In the genomic region with DNA sequence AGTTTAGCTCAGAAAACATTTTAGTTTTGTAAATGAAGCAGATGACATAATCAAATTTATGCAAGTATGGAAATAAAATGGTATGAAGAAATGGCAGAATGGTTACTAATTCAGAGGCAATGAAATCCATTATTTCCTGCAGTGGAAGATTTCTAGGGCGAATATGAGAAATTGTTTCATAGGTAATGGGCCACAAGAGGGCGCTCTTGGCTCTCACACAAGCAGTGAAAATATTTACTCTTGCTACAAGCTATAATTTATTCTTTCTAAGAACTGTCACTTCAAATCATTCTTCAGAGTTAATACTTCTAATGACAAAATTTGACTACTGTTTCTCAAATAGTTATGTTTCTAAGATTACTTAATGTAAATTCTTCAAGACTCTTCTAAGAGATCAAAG, we compare ENCODE assay signal across 9 mouse cellular contexts.
DNase-seq lines count a peak whose midpoint lies in the region; ATAC-seq and TF ChIP-seq lines count a peak whose summit lies in the region.
"Had no signal": no experiment of that assay in that cellular context is flagged by ENCODE, and none has a peak within 500 bp of the region (broad histone marks: within the 10 kb centered on the region; RNA-seq: fewer than 3 reads in every experiment).

No protein-coding gene starts in this region.

- TF ChIP-seq POLR2A in liver, adult 2 months (IDR thresholded peaks at IDR 0.05; ENCODE audit: extremely low read depth, insufficient read depth, low read length) = no peak

- H3K4me3 ChIP-seq in liver, adult 2 months (ENCODE audit: insufficient read depth, low read depth, low read length) = no peak overlapping the region
- H3K4me3 ChIP-seq in liver, embryonic 11.5 days (ENCODE audit: low read depth, low read length) = no peak overlapping the region
- H3K4me3 ChIP-seq in limb, embryonic 11.5 days (ENCODE audit: low read depth, low read length) = no peak overlapping the region

- no peaks in the 10 kb centered on the region for H3K27me3 ChIP-seq in liver, adult 2 months (ENCODE audit: control insufficient read depth, insufficient read depth, low read length)
- H3K27me3 ChIP-seq in liver, embryonic 11.5 days (replicated peaks; ENCODE audit: control insufficient read depth, insufficient read depth, low read length) = no peaks in the 10 kb centered on the region
- H3K27me3 ChIP-seq in limb, embryonic 11.5 days (ENCODE audit: control insufficient read depth, insufficient read depth, low read length) = no peaks in the 10 kb centered on the region

- H3K9ac ChIP-seq in liver, adult 2 months (ENCODE audit: low read depth, low read length) = no peak overlapping the region
- no peak overlapping the region for H3K9ac ChIP-seq in liver, embryonic 11.5 days (ENCODE audit: low read depth, low read length)
- H3K9ac ChIP-seq in limb, embryonic 11.5 days (ENCODE audit: low read length) = no peak overlapping the region

- no peaks in the 10 kb centered on the region for H3K4me1 ChIP-seq in liver, adult 2 months (ENCODE audit: control insufficient read depth, insufficient read depth, low read length)
- H3K4me1 ChIP-seq in liver, embryonic 11.5 days (replicated peaks; ENCODE audit: control insufficient read depth, insufficient read depth, low read length) = no peaks in the 10 kb centered on the region
- no peaks in the 10 kb centered on the region for H3K4me1 ChIP-seq in limb, embryonic 11.5 days (ENCODE audit: control insufficient read depth, insufficient read depth, low read length)

- H3K36me3 ChIP-seq in liver, adult 2 months (ENCODE audit: control insufficient read depth, insufficient read depth, low read length) = no peaks in the 10 kb centered on the region
- no peaks in the 10 kb centered on the region for H3K36me3 ChIP-seq in liver, embryonic 11.5 days (ENCODE audit: control insufficient read depth, insufficient read depth, low read length)
- H3K36me3 ChIP-seq in limb, embryonic 11.5 days (ENCODE audit: control insufficient read depth, insufficient read depth, low read length) = no peaks in the 10 kb centered on the region

- no peak overlapping the region for H3K27ac ChIP-seq in liver, adult 2 months (replicated peaks; ENCODE audit: insufficient read depth, low read depth, low read length)
- H3K27ac ChIP-seq in liver, embryonic 11.5 days (ENCODE audit: low read depth, low read length) = no peak overlapping the region
- no peak overlapping the region for H3K27ac ChIP-seq in limb, embryonic 11.5 days (replicated peaks; ENCODE audit: low read depth, low read length)
- H3K27ac ChIP-seq: macrophage had no signal

- 1% methylated on average over 2 of the region's 2 CpGs for WGBS in liver, adult 2 months
- 6% methylated on average over 2 of the region's 2 CpGs for WGBS in liver, embryonic 11.5 days
- WGBS in limb, embryonic 11.5 days = 4% methylated on average over 2 of the region's 2 CpGs

- no peak for ATAC-seq in liver, embryonic 11.5 days (replicated peaks; ENCODE audit: low FRiP score)
- ATAC-seq in limb, embryonic 11.5 days (ENCODE audit: insufficient number of reproducible peaks, low FRiP score, low TSS enrichment, low read depth) = no peak

- no peaks in the 10 kb centered on the region for H3K9me3 ChIP-seq in liver, embryonic 11.5 days (ENCODE audit: control insufficient read depth, low read length)
- no peaks in the 10 kb centered on the region for H3K9me3 ChIP-seq in limb, embryonic 11.5 days (ENCODE audit: control insufficient read depth, low read length)

- H3K79me2 ChIP-seq in liver, adult 2 months (ENCODE audit: control insufficient read depth, insufficient read depth, low read length) = no peaks in the 10 kb centered on the region

- no peak overlapping the region for H3K4me2 ChIP-seq in liver, embryonic 11.5 days
- H3K4me2 ChIP-seq in limb, embryonic 11.5 days (ENCODE audit: low read depth, severe bottlenecking) = no peak overlapping the region

- TF ChIP-seq CTCF in liver, adult 2 months (IDR thresholded peaks at IDR 0.05; ENCODE audit: low read depth, low read length) = peak; percentile 46; the same call in 1 of the 2 replicates

- DNase-seq in adrenal gland, adult (ENCODE audit: inconsistent age in 2 of 2, low spot score in 1 of 2) = peak; percentile 32 to 80
- DNase-seq in adrenal gland, postnatal 4 days (ENCODE audit: low spot score in 2 of 2) = no peak
- peak; percentile 54 for DNase-seq in liver, adult 2 months (ENCODE audit: extremely low read depth, low read depth, low spot score)
- no peak for DNase-seq in liver, embryonic 11.5 days (ENCODE audit: low spot score)
- DNase-seq in cerebellum, adult 8-10 months = peak; percentile 65
- DNase-seq in induced T-regulatory cell, adult 2 months (ENCODE audit: low read depth) = peak; percentile 6
- DNase-seq in limb, embryonic 11.5 days (ENCODE audit: low spot score) = peak; percentile 66
- peak; percentile 80 for DNase-seq in telencephalon, adult 2 months (ENCODE audit: low read depth, low spot score)

Comparison
In these comparisons a context has a peak if more than half of its experiments do, and no peak if none do; other contexts are left out.
1. DNase-seq: peak in adrenal gland, adult (2 of 2), liver, adult 2 months (single experiment), cerebellum, adult 8-10 months (single experiment), induced T-regulatory cell, adult 2 months (single experiment), limb, embryonic 11.5 days (single experiment) and telencephalon, adult 2 months (single experiment); none in adrenal gland, postnatal 4 days (0 of 2) and liver, embryonic 11.5 days (single experiment).